Mouse (Mus musculus) ES-Bruce4 (cell line): ENCODE data around the gene Brca2.

Experiments
- CTCF ChIP-seq: IDR thresholded peaks from one replicate; pipeline ENCODE4 v1.8.1; 2011; ENCODE audit warnings: low read depth, low read length
- POLR2A ChIP-seq: IDR thresholded peaks from one replicate; pipeline ENCODE4 v1.8.1; 2011; ENCODE audit warnings: low read length; ENCODE audit not compliant: insufficient read depth

- TF ChIP-seq POLR2A (no peak), CTCF (no peak)
Measured at GRCm38 (mm10) chr5:150601441-150602230, 79.2 kb downstream of the Brca2 start.
